ENCODE assay signal across 10 mouse cellular contexts in genomic region chr5:147294121-147294520, GRCm38 (mm10). TPM values are rescaled to one million over a fixed set of nuclear protein-coding genes. Genes with fewer than 3 reads are reported as not detected.
A peak's percentile ranks its signal among the peaks of the same experiment; 100 is the strongest.
DNase-seq lines count a peak whose midpoint lies in the region; ATAC-seq and TF ChIP-seq lines count a peak whose summit lies in the region.
"Had no signal": no experiment of that assay in that cellular context is flagged by ENCODE, and none has a peak within 500 bp of the region (broad histone marks: within the 10 kb centered on the region; RNA-seq: fewer than 3 reads in every experiment).

No protein-coding gene starts in this region.

- no peak for ATAC-seq in midbrain, postnatal 0 days (ENCODE audit: low FRiP score)
- no peak for ATAC-seq in midbrain, embryonic 14.5 days (ENCODE audit: low FRiP score, low TSS enrichment)
- ATAC-seq: inflammation-experienced regulatory T-cells, adult 6 months had no signal

- no peak overlapping the region for H3K4me3 ChIP-seq in midbrain, postnatal 0 days (ENCODE audit: low read depth, low read length)
- H3K4me3 ChIP-seq in midbrain, embryonic 14.5 days (replicated peaks; ENCODE audit: low read depth, low read length): no peak overlapping the region
- no peak overlapping the region for H3K4me3 ChIP-seq in embryonic fibroblast, embryonic 13.5 days (ENCODE audit: insufficient read depth, low read length)
- peak overlapping the region; percentile 53 for H3K4me3 ChIP-seq in small intestine, adult 2 months (ENCODE audit: low read depth, low read length)
- H3K4me3 ChIP-seq: stomach, embryonic 15.5 days had no signal

- DNase-seq in cerebellum, postnatal 25 days: peak; percentile 46 to 70
- DNase-seq in cerebellum, adult 8-10 months: no peak
- DNase-seq in midbrain, postnatal 0 days (ENCODE audit: low spot score): no peak
- DNase-seq in midbrain, embryonic 14.5 days: no peak
- no peak for DNase-seq in spleen, postnatal 10 days (ENCODE audit: low spot score in 2 of 2)
- no peak for DNase-seq in urinary bladder, postnatal 10 days (ENCODE audit: low spot score)

- TF ChIP-seq POLR2A in embryonic fibroblast, embryonic 13.5 days (IDR thresholded peaks at IDR 0.05; ENCODE audit: low read depth, low read length): no peak
- TF ChIP-seq POLR2A in small intestine, adult 2 months (IDR thresholded peaks at IDR 0.05; ENCODE audit: low read depth, low read length): no peak

- no peak overlapping the region for H3K4me2 ChIP-seq in midbrain, postnatal 0 days (ENCODE audit: low read depth, low read length, poor library complexity, severe bottlenecking)
- no peak overlapping the region for H3K4me2 ChIP-seq in midbrain, embryonic 14.5 days (ENCODE audit: low read length)
- H3K4me2 ChIP-seq: stomach, embryonic 15.5 days had no signal

- H3K9ac ChIP-seq in midbrain, postnatal 0 days (replicated peaks; ENCODE audit: low read length, poor library complexity, severe bottlenecking): no peak overlapping the region
- H3K9ac ChIP-seq in midbrain, embryonic 14.5 days (replicated peaks; ENCODE audit: low read length): no peak overlapping the region
- H3K9ac ChIP-seq: stomach, embryonic 15.5 days had no signal

- WGBS in midbrain, postnatal 0 days: 11% methylated on average over 20 of the region's 20 CpGs
- WGBS in midbrain, embryonic 14.5 days: 11% methylated on average over 20 of the region's 20 CpGs
- 4% methylated on average over 20 of the region's 20 CpGs for WGBS in small intestine, adult 2 months

- H3K4me1 ChIP-seq in midbrain, postnatal 0 days (ENCODE audit: insufficient read depth, low read length): no peaks in the 10 kb centered on the region
- H3K4me1 ChIP-seq in midbrain, embryonic 14.5 days (ENCODE audit: control insufficient read depth, insufficient read depth, low read length): no peaks in the 10 kb centered on the region
- H3K4me1 ChIP-seq in embryonic fibroblast, embryonic 13.5 days (ENCODE audit: control insufficient read depth, insufficient read depth, low read length): peaks cover 5% of the 10 kb centered on the region; the same call in 1 of the 2 replicates
- peaks cover 16% of the 10 kb centered on the region for H3K4me1 ChIP-seq in small intestine, adult 2 months (ENCODE audit: control insufficient read depth, insufficient read depth, insufficient read length, low read length)

- H3K27ac ChIP-seq in midbrain, postnatal 0 days (ENCODE audit: low read depth, low read length): no peak overlapping the region
- H3K27ac ChIP-seq in midbrain, embryonic 14.5 days (replicated peaks; ENCODE audit: low read depth, low read length): no peak overlapping the region
- H3K27ac ChIP-seq in embryonic fibroblast, embryonic 13.5 days (ENCODE audit: insufficient read depth, low read length): no peak overlapping the region
- peak overlapping the region; percentile 82 for H3K27ac ChIP-seq in small intestine, adult 2 months (ENCODE audit: insufficient read depth, low read depth, low read length)
- H3K27ac ChIP-seq: stomach, embryonic 15.5 days had no signal

- no peaks in the 10 kb centered on the region for H3K9me3 ChIP-seq in midbrain, postnatal 0 days (ENCODE audit: low read length)
- H3K9me3 ChIP-seq in midbrain, embryonic 14.5 days (ENCODE audit: control insufficient read depth, low read length): no peaks in the 10 kb centered on the region
- H3K9me3 ChIP-seq: stomach, embryonic 15.5 days had no signal

- peaks cover 65% of the 10 kb centered on the region for H3K27me3 ChIP-seq in midbrain, postnatal 0 days (ENCODE audit: insufficient read depth, low read length)
- peaks cover 71% of the 10 kb centered on the region for H3K27me3 ChIP-seq in midbrain, embryonic 14.5 days (ENCODE audit: control insufficient read depth, insufficient read depth, low read length)
- no peaks in the 10 kb centered on the region for H3K27me3 ChIP-seq in small intestine, adult 2 months (ENCODE audit: control insufficient read depth, insufficient read depth, low read length)

- no peaks in the 10 kb centered on the region for H3K36me3 ChIP-seq in midbrain, postnatal 0 days (ENCODE audit: insufficient read depth, low read length)
- H3K36me3 ChIP-seq in midbrain, embryonic 14.5 days (ENCODE audit: control insufficient read depth, insufficient read depth, low read length): no peaks in the 10 kb centered on the region
- H3K36me3 ChIP-seq in small intestine, adult 2 months (ENCODE audit: control insufficient read depth, insufficient read depth, low read length): peaks cover 2% of the 10 kb centered on the region; the same call in 1 of the 2 replicates
- H3K36me3 ChIP-seq: stomach, embryonic 15.5 days had no signal

- peak; percentile 63 for TF ChIP-seq CTCF in midbrain, postnatal 0 days (IDR thresholded peaks at IDR 0.05)
- peak; percentile 13; the same call in 1 of the 2 replicates for TF ChIP-seq CTCF in embryonic fibroblast, embryonic 13.5 days (IDR thresholded peaks at IDR 0.05; ENCODE audit: borderline replicate concordance, insufficient read depth, low read length)
- TF ChIP-seq CTCF in small intestine, adult 2 months (IDR thresholded peaks at IDR 0.05; ENCODE audit: extremely low read depth, insufficient read length, insufficient replicate concordance, low read depth, low read length): peak; percentile 73

RNA-seq across cellular contexts. Expression of gene Cdx2, which starts 12.9 kb away (rescaled TPM):
- not detected in 2 replicates for total RNA-seq in midbrain, postnatal 0 days (2014; rRNA removed)
- not detected in 2 replicates for polyA plus RNA-seq in midbrain, postnatal 0 days (2015; fragmentation: Nextera tagmentation; extraction: Ambion mirVana)
- polyA plus RNA-seq in midbrain, embryonic 14.5 days (2014; fragmentation: Nextera tagmentation; extraction: Ambion mirVana): not detected in 2 replicates
- not detected in 2 replicates for polyA plus RNA-seq in embryonic fibroblast, embryonic 13.5 days (2011; ENCODE audit: insufficient read length, low read depth, missing spikeins)
- 116 and 344 TPM in 2 replicates for polyA plus RNA-seq in small intestine, adult 2 months (2012; rRNA removed)
- polyA plus RNA-seq: inflammation-experienced regulatory T-cells, adult 6 months had no signal

RNA-seq across cellular contexts. Expression of gene Pdx1, which starts 24.4 kb away (rescaled TPM):
- total RNA-seq in midbrain, postnatal 0 days (2014; rRNA removed): not detected in 2 replicates
- polyA plus RNA-seq in midbrain, postnatal 0 days (2015; fragmentation: Nextera tagmentation; extraction: Ambion mirVana): not detected in 2 replicates
- polyA plus RNA-seq in midbrain, embryonic 14.5 days (2014; fragmentation: Nextera tagmentation; extraction: Ambion mirVana): not detected in 2 replicates
- polyA plus RNA-seq in embryonic fibroblast, embryonic 13.5 days (2011; ENCODE audit: insufficient read length, low read depth, missing spikeins): not detected in 2 replicates
- polyA plus RNA-seq in small intestine, adult 2 months (2012; rRNA removed): 0.32 and 65.5 TPM in 2 replicates
- polyA plus RNA-seq: inflammation-experienced regulatory T-cells, adult 6 months had no signal

RNA-seq across cellular contexts. Expression of gene Urad, which starts 28.1 kb away (rescaled TPM):
- total RNA-seq in midbrain, postnatal 0 days (2014; rRNA removed): not detected in 2 replicates
- polyA plus RNA-seq in midbrain, postnatal 0 days (2015; fragmentation: Nextera tagmentation; extraction: Ambion mirVana): not detected in 2 replicates
- polyA plus RNA-seq in midbrain, embryonic 14.5 days (2014; fragmentation: Nextera tagmentation; extraction: Ambion mirVana): not detected in 2 replicates
- not detected in 2 replicates for polyA plus RNA-seq in embryonic fibroblast, embryonic 13.5 days (2011; ENCODE audit: insufficient read length, low read depth, missing spikeins)
- 3.1 and 4.7 TPM in 2 replicates for polyA plus RNA-seq in small intestine, adult 2 months (2012; rRNA removed)
- polyA plus RNA-seq: inflammation-experienced regulatory T-cells, adult 6 months had no signal

Comparison
In these comparisons a context has a peak if more than half of its experiments do, and no peak if none do; other contexts are left out.
1. DNase-seq: peak in cerebellum, postnatal 25 days (2 of 2); none in cerebellum, adult 8-10 months (single experiment), midbrain, postnatal 0 days (single experiment), midbrain, embryonic 14.5 days (single experiment), spleen, postnatal 10 days (0 of 2) and urinary bladder, postnatal 10 days (single experiment).
2. CTCF ChIP-seq: peak in every context shown above with its lines; median percentile 73 in small intestine, adult 2 months; 63 in midbrain, postnatal 0 days; 13 in embryonic fibroblast, embryonic 13.5 days.
3. RNA of gene Cdx2, which starts 12.9 kb away (polyA plus RNA-seq): 116 to 344 TPM in small intestine, adult 2 months; not detected in midbrain, postnatal 0 days, not detected in midbrain, embryonic 14.5 days and not detected in embryonic fibroblast, embryonic 13.5 days; every median in the first group is over 100 times any median in the second.